Mouse (Mus musculus): ENCODE results near the gene Zfp174.

Gene Zfp174

GRCm38 (mm10) chr16:3884201-3885064 is 37.4 kb downstream of the Zfp174 start, which contains the start of the genes Zfp597 and Gm20695:
Gene Zfp597, minus strand, starts transcription at chr16:3884561.
Gene Gm20695, plus strand, starts transcription at chr16:3884648.
- in situ Hi-C loops (cut with MboI, MseI): no loop called here

GRCm38 (mm10) chr16:3885065-3885670 is 38.1 kb downstream of the Zfp174 start:
- in situ Hi-C loops (cut with MboI, MseI): no loop called here

- in situ Hi-C loops (cut with MboI, MseI): no loop called here
Measured at GRCm38 (mm10) chr16:3891621-3892295, 44.7 kb downstream of the Zfp174 start.

- in situ Hi-C loops (cut with MboI, MseI): no loop called here
Measured at GRCm38 (mm10) chr16:3893739-3894138, 46.7 kb downstream of the Zfp174 start.

GRCm38 (mm10) chr16:3895173-3895792 is 48.2 kb downstream of the Zfp174 start:
- in situ Hi-C loops (cut with MboI, MseI): no loop called here

- in situ Hi-C loops (cut with MboI, MseI): no loop called here
Measured at GRCm38 (mm10) chr16:3896046-3896445, 49.0 kb downstream of the Zfp174 start.

- in situ Hi-C loops (cut with MboI, MseI): no loop called here
Measured at GRCm38 (mm10) chr16:3896553-3896952, 49.5 kb downstream of the Zfp174 start.

- in situ Hi-C loops (cut with MboI, MseI): no loop called here
Measured at GRCm38 (mm10) chr16:3907471-3907870, 60.4 kb downstream of the Zfp174 start.

Data from T-helper 1 cell (primary cell).